Mouse (Mus musculus) right cerebral cortex, adult 18-20 months (tissue): ENCODE measurements around the gene Nudt1.

Experiments
- DNase-seq: peaks from one replicate; pipeline ENCODE4 v3.0.0; 2022; ENCODE audit warnings: mixed read lengths

Gene Nudt1

DNA sequence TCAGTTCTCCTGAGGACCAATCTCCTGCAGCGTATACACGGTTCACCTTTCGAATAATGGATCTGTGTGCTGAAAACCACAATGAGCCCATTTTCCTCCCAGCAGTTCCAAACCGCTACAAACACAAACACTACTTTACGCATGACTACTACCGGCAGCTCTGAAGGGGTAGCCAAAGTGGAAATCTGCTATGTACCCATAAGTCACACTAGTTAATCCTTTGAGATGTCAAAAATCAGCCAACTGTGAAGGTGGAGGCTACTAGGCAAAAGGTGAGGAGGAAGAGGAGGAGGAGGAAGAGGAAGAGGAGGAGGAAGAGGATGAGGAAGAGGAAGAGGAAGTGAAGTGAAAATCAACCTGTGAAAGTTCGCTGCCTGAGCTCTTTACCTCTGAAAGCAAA, 65.8 kb downstream of the Nudt1 start:
- DNase-seq: no peak
